Mouse (Mus musculus) lung, adult 2 months (tissue): ENCODE measurements around the gene Abi3bp.

Experiments used
- CTCF ChIP-seq: fragments of 200-500 bp; IDR thresholded peaks from 2 replicates; pipeline ENCODE4 v1.5.1; 2011; ENCODE audit warnings: mild to moderate bottlenecking, low read length, control low read depth; ENCODE audit not compliant: insufficient read depth
- POLR2A ChIP-seq: fragments of 200-500 bp; IDR thresholded peaks from 2 replicates; pipeline ENCODE4 v1.6.1; 2011; ENCODE audit warnings: low read depth, mild to moderate bottlenecking, control low read depth, low read length, borderline replicate concordance; ENCODE audit errors: extremely low read depth

DNA sequence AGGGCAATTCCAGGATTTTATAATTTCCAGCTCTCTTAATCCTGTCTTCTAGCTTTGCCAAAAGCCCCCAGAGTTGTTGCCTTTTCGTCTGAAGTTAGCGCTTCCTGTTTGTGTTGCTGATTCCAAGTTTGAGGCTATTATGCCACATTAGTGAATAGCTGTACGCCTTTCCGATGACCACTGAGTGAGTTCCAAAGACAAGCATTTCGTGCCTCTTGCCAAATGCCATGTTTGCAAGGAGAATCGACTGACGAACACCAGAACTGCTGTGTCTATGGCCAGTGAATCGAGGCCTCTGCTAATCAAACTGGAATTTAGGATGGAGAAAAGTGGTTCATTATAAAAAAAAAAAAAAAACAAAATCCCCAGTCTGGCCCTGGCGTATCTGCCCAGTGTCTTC is 40.3 kb downstream of the Abi3bp start:
- TF ChIP-seq CTCF (no peak), POLR2A (no peak)
